Mouse (Mus musculus) thymus, adult 18-20 months (tissue): Measurements from ENCODE around the gene Exosc1.
"Not testable (repeated sequence)": the region's sequence is repeated elsewhere in the genome, so short reads cannot be mapped to it uniquely, and the experiment has no call there.

Experiments used
- DNase-seq, 2 experiments: peaks; one replicate each; pipeline ENCODE4 v3.0.0; 2022; ENCODE audit warnings: mixed read lengths in 2 of 2

Gene Exosc1

DNA sequence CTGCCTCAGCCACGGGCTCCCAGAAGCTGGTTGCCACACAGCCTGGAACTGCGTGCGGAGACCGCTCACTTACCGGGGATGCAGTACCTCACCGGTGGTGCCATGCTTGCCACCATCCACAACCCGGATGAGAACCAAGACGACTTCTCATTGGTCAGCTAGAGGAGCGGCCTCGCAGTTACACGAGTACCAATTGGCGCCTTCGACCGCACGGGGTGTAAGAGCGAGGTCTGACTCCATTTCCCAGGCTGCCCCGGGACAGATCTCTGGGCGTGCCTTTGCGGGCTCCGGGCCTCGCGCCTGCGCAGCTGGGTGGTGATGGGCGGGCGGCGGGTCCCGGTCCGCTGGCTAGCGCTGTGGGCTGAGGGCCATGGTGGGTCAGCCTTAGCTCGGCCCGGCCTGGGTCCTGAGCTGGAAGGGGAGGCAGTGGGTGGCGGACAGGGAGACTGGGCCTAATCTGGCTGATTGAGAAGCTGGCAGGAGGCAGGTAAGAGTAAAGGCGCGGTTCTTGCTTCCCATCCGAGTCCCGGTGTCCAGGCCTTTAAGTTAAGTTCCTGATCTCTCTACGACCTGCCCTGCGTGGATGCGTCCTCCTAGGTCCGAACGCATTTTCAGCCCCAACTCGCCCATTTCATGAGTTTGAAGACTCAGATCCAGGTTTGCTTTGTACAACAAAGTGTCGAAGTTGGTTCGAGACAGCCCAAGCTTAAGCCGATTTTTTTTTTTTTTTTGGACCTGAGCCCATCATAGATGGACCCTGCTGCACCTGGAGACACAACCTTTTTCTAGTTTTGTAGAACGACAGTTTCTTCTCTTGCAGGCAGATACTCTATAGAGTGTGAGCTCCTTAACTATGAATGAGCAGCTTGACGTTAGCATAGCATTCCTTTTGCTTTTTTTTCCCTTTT is at the start of gene Exosc1, which contains the start of gene Zdhhc16:
TSS of gene Exosc1 (minus strand) at position 245 of the 908 bp plus-strand sequence.
TSS of gene Zdhhc16 (plus strand) at position 302 of the 908 bp plus-strand sequence.
- DNase-seq = peak; percentile 97 to 98

DNA sequence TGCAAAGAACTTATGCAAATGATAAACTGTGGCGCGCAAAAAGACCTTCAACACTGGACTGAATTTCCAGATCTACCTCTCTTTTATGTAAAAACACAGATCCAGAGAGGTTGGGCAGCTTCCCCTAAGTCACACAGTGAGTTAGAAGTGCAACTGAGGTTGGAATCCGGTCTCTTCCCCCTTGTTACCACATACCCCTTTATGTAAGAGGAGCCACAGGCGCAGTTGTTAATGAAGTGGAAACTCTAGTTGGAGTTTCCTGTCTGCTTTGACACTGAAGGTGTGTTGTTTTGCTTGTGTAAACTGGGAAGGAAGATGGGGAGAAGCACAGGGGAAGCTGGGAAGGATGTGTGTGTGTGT is 49.5 kb upstream of the Exosc1 start:
- DNase-seq = no peak

DNA sequence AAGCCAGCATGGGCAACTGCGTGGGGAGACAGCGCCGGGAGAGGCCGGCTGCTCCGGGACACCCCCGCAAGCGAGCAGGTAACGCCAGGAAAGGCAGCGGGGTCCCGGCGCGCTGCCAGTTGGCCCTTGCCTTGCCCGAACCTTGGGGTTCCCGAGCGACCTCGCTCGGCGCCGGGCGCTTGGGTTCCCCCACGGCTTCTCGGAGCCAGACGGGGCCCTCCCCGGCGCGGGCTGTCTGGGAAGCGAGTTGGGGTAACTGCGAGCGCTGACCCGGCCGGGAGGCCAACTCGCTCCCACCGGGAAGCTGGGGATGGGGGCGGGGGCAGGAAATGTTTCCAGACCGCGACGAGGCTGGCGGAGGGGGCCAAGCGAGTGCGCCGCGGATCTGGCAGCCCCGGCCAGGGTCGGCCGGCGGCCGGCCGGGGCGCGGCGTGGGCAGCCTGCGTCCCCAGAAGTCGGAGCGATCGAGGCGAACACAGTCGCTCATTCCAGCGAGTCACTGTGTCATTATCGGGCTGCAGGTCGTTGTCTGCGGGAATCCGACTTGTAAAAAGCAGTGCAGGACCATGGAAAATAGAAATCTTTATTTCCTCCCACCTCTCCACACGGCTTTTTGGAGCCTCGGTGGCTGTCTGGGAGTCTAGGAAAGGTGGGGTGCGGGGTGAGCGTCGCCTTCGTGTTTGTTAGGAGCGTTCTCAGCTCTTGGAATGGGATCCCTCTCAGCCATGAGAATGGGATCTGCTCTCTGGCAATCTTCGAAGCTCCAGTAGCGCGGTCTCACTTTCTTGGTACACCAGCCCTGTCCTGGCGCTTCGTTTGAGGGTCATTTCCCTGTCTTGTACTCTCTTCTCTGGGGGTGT is 48.9 kb upstream of the Exosc1 start:
- no peak for DNase-seq

DNA sequence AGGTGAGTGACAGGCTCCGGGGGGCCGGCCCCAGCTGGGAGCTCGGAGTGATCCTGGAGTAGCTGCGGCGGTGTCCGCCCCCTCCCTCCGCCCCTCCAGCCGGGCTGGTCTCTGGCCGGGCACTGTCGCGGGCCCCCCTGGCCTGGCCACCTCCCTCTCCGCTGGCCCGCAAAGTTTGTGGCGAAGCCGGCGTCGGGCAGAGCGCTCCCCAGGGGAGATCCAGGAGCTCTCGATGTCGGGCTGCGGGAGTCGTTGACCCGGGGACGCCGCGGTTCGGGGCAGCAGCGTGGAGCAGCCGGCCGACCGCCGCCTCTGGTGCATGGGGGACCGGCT is 48.3 kb upstream of the Exosc1 start, which contains the start of gene Ubtd1:
TSS of gene Ubtd1 (plus strand) at position 169 of the 333 bp plus-strand sequence.
- DNase-seq = no peak

DNA sequence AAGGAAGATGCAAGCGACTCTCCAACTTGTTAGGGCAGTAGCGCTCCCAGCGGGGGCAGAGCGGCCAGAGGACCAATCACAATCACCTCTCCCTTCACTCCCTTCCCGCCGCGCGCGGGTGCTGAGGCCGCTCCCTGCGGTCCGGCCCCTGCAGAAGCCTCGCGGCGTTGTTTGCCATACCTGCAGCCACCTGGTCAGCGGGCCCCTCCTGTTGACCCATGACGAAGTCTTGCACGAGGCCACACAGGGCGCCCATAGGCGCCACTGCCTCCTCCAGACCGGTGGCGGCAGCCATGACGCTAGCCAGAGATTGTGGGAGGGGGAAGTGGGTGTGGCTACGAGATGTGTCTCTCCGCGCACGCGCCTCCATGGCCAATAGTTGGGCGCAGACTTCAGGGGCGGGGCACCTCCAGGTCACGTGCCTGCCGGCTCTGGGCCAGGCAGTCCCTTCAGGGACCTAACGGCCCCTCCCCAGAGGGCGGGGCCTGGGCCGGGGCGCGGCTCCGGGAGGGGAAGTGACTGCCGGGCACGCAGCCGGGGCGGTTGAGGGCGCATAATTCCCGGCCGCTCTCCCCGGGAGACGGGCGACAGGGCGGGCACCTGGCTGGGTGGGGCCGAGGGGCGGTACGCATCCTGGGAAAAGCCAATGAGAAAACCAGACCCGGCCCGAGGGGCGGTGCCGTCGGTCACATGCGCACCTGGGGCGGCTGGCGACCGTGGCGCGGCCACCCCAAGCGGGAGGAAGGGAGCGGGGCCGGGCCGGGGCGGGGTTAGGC is 47.8 kb upstream of the Exosc1 start, which contains the start of gene Mms19:
TSS of gene Mms19 (minus strand) at position 339 of the 776 bp plus-strand sequence.
- peak; percentile 98 to 99 for DNase-seq

DNA sequence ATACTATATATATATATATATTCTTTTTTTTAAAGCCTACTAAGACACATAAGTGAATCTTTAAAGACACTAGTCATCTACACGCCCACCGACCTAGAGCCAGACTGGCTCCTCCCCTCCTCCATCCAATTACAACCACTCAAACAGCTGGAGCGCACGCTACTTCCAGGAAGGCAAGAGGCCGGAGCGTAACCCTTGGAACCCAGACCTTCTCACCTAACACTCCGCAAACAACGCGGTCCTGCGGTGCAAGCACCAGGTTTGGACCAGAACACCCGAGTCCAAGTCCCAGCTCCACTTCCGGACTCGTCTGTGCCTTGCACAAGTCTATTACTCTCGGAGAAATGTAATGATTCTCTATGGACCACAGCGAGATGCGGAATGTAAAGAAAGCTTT is 47.2 kb upstream of the Exosc1 start:
- DNase-seq = peak; percentile 31 to 50

DNA sequence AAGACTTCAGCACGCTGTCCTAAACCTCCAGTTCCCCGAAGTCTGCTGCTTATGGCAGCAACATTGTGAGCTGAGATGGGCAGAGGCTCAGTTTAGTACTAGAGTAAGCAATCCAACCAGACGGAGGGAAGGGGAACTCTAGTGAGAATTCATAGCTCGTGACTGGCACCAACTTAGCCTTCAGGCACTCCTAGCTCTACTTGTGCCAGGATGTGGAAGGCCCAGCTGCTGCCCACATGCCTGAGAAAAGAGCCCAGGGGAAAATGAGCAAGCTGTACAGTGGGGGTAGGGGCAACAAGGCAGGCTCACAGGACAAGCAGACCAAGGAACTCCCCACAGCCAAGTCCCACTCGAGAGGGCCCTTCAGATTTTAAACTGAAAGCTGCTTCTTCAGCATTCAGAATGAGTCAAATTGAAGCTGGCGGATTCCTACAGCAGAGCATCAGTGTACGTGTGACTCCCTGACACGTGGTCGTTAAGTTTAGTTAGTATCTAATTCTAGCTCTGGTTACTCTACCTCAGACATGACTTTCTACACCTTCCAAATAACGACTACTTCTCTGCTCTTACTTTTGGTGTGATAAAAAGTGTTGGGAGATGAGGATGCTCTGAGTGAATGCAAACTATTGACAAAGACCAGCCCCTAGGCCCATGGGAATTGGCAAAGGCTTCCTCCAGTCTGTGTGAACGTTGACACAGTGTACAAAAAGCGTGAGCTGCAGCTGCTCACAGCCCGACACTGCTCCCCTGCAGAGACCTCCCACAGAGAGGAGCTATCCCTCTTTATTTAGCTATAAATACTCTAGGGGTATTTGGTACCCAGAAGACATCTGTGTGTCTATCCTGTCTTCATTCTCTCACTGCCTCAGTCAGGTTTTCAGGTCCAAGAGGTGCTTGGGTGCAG is 40.9 kb upstream of the Exosc1 start:
- DNase-seq = no peak

DNA sequence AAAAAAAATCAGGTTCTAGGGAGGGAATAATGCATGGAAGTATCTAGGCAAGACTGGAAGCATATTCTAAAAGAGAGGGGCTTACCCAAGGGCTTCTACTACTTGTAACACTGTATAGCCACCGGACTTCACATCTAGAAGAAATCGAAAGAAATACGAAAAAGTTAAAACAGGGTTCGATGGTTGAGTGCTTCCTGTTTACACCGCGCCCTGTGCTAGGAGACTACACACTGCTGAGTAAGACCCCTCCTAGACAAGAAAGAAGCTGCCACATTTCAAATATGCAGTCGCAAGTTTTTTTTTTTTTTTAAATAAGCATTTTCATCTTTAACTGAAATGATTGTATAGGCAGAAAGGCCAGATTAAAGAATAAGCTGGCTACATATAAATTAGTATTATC is 36.4 kb upstream of the Exosc1 start:
- no peak for DNase-seq

DNA sequence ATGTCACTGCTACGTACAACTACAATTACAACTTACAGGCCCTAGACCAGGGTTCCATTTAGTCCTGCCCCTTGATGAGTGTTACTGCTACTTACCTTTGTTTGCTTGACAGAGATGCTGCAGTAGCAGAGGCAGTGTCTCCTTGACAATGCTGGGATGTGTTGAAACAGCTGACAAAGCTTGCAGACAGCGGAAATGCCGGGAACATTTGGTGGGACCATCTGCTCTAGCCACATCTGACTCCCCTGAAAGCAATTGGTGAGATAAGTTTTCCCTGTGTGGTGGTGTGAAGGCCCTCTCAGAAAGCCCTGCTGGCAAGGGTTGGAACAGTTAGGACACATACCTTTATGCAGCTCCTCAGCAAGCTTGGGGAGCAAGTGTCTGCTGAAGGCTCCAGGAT is 20.4 kb upstream of the Exosc1 start:
- DNase-seq = no peak

DNA sequence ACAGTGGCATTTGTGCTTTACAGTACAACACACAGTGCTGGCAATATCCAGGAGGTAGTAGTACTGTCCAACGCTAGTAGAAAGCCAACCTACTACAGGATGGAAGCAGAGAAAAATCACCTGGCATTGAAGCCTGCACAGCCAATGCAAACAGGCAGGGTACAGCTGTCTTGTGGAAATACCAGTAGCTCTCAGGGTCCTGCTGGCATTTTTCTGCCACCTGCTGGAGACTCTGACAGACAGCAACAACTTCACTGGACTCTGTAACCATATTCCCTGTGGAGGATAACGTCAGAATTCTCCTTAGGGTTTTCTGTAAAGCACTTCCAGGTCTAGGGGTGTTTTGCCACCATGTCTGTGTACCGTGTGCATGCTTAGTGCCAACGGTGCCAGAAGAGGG is 19.1 kb upstream of the Exosc1 start:
- DNase-seq = no peak

DNA sequence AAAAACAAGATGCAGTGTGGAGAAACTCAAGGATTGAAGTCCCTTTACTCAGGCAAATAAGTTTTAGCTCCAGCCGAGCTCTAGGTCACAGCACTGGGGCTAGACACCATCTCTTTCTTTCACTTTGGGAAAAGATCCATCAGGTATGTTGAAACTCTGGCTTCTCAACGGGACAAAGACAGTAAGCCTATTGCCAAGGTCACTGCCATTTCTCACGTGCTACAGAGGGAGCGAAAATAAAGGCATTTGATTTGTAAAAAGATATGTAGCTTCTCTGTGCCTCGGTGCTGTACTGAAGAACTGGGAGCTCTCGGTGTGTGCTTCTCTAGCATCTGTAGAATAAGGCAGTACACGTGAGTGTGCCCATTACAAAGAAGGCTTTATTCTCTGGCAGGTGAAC is 10.6 kb upstream of the Exosc1 start:
- no peak for DNase-seq

DNA sequence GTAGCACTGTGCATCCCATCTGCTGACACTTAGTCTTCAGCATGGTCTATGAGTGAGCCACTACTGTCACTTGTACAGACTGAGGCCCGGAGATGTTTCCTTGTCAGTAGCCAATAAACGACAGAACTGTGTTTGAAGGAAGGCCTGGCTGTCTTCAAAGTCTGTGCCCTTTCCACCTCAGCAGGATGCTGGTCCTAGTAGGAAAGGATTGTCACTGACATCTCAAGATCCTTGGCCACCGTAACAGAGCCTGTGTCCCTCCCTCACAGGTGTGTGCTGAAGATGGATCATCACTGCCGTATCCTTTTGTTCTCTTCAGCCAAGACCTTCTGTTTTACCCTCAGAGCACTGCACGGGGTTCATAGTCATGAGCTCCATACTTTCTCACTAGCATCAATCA is 5.3 kb upstream of the Exosc1 start:
- no peak for DNase-seq

DNA sequence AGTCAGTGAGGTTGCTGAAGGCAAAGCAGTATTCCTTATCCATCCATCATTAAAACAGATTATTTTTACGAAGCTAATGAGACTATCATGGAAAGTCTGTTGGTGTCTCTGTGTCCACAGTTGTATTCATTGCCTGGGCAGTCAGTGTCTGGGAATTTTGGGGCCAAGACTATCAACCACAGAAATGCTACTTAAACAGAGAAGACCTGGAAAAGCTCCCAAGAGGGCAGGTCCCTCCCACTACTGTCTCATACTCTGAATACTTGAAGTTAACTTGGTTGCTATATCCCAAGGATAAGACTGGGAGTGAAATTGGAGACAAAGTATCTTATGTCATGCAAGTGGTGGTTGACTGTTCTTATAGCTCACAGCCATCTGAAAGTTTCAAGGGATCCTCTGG is 2.7 kb upstream of the Exosc1 start:
- no peak for DNase-seq

DNA sequence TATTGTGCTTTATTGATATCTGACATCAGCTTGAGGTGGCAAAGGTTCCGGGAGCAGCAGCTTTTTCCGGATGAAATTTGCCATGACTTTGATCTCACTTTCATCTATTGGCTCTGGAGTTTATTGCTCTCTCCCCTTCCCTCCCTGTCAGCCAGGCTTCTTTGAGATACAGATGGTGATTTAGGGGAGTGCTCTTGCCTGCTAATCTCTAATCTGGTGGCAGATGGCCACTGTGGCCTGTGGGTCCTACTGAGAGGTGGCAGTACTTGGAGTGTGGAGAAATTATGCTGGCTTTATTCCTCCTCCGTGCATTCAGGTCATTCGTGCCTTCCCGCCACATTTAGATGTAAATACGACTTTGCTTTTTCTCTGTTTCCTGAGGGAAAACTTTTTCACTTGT is 901 bp upstream of the Exosc1 start:
- DNase-seq = no peak

DNA sequence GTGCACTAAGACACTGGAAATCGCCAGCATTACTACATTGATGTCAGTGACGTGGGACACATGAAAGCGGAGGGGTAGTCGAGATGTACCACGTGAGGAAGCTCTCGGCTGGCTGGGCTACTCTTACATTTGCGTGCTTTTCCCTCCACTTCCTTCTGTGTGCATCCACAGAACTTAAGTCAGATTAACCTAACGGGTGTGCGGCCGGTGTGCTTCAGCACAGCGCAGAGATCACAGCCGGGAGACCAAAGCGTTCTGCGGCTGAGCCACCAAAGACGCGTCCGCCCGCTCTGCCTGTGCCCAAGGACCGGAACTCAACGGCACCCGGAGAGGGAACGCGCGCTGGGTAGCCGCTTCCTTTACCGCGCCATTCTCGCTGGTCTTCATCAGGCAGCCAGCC is 537 bp downstream of the Exosc1 start:
- DNase-seq = peak in 1 of 2 experiments; percentile 34

DNA sequence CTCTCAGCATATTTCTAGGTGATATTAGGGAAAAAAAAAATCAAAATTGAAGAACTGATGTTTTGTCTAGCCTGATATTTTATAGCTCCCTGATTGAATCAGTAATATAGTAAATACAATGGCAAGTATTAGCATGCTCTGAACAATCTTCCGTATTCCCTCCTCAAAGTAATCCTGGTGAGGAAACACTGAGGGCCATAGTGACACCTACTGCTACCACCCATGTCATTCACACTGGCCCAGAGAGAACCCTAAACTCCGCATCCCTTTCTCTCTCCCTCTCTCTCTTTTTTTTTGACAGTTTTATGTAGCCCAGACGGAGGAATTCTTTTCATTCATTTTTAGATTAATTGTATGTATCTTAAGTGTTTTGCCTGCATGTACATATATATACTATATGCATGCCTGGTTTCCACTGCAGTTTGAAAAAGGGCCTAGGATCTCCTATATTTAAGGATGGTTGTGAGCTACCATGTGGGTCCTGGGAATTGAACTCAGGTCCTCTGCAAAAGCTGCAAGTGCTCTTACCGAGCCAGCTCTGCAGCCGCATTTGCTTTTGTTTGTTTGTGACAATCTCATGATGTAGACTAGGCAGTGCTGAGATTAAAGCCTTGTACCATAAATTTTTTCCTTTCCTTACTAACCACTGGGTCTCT is 12.7 kb downstream of the Exosc1 start:
- DNase-seq = no peak

DNA sequence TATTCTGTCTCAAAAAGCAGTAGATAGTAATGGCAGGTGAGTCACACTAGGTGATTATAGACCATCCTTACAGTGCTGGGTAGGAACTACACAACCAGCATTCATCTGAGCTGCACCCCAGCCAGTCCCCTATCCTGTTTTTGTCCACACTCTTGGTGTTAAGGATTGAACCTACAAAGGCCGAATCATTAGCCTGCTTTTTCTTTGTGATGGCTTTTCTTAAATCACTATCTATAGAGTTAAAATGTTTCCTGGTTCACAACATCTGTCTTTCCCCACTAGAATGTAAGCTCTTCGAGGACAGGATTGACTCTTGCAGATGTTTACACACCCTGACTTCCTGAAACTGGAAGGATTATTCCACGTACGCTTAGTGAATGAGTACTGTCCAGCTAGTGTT is 13.8 kb downstream of the Exosc1 start:
- DNase-seq = no peak

DNA sequence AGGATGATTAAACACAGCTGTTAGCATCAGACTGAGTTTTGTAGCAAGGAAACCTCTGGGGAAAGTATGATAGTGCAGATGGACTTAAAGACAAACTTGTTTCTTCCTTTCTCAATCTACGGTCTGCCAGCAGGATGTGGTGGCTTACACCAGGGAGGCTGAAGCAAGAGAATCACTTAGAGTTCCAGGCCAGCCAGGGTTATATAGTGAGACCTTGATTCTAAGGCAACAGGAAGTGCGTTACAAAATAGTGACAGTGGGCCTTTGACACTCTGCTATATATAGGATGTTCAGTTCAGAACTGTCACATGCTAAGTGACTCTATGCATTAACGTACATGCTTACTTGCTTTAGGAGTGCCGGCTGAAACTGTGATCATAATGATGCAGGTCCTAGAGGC is 16.4 kb downstream of the Exosc1 start:
- DNase-seq = no peak

DNA sequence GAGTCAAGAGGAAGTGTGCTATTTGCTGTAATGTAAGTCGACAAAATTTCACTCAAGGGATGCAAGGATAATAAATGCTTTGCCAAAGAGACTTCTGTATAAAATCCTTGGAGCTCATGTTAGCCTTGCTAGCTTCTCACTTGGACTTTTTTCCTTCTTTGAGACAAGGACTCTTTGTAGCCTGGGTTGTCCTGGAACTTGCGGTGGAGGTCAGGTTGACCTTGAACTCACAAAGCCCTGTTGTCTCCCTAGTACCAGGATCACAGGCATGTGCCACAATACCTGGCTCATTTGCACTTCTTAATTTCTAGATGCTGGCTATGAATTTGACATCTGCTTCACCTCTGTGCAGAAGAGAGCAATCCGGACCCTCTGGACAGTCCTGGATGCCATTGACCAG is 17.9 kb downstream of the Exosc1 start:
- no peak for DNase-seq

DNA sequence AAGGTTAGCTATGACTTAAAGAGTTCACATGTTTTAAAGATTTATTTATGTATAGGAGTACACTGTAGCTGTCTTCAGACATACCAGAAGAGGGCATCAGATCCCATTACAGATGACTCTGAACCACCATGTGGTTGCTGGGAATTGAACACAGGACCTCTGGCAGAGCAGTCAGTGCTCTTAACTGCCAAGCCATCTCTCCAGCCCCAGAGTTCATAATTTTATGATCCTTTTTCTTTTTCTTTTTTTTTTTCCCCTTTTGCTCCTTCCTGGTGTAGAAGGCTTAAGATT is 18.7 kb downstream of the Exosc1 start:
- DNase-seq = not testable (repeated sequence)

DNA sequence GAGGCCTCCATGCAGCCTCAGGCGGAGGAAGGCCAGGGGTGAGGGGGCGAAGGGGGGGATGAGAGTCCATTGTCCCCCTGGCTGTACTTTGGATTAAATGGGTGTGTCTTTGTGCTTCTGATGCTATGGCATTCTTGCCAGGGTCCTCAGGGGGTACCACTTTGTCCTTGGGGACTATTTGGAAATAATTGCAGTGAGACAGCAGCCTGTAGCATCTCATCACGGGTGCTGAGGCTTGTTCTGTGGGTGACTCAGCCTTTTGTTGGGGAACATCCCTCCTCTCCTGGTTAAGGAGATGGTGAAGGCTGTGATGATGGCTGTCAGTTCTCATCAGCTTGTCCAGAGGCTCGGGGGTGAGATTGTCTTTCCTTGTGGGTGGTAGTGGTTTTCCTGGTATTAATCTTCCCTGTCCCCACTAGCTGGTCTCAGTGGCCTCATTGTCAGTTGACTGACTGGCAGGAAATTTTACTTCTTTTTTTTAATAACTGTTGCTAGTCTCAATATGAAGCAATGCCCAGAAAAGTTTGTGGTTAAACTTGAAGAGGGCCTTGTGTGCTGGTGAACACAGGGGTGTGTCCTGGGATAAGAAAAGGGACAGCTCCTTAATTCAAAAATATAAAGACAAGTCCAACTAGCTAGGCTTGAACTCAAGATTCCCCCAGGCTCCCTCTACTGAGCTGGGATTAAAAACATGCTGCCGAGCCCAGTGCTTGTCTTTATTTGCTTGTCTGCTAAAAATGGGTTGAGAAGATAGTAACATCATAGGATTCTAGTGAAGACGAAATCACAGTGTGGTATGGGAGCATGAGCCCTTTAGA is 19.2 kb downstream of the Exosc1 start:
- no peak for DNase-seq
